Mouse (Mus musculus) liver, postnatal 0 days (tissue): ENCODE data around the gene Armc3. TPM values are rescaled to one million over a fixed set of nuclear protein-coding genes. Genes with fewer than 3 reads are reported as not detected.
A peak's percentile ranks its signal among the peaks of the same experiment; 100 is the strongest.

Experiments
- ATAC-seq: fragments of 200-750 bp; cut with Nextera tagmentation; 2 replicates; pipeline ENCODE4 v1.8.0; 2017; ENCODE audit warnings: mild to moderate bottlenecking, moderate library complexity
- DNase-seq: peaks from one replicate; pipeline ENCODE4 v3.0.0-alpha.2; 2016
- H3K27ac ChIP-seq: fragments of 300-500 bp; sonication (generic); 2 replicates; pipeline ENCODE4 v1.5.1; 2014; ENCODE audit warnings: antibody characterized with exemption, moderate library complexity, mild to moderate bottlenecking, low read depth
- H3K27me3 ChIP-seq: fragments of 300-500 bp; sonication (generic); 2 replicates; pipeline ENCODE4 v1.6.1; 2014; ENCODE audit warnings: low read length, control low read depth, mixed read lengths; ENCODE audit not compliant: insufficient read depth
- H3K36me3 ChIP-seq: fragments of 300-500 bp; sonication (generic); replicated peaks from 2 replicates; pipeline ENCODE4 v1.6.1; 2014; ENCODE audit warnings: mild to moderate bottlenecking, control low read depth, low read length, moderate library complexity, mixed read lengths; ENCODE audit not compliant: insufficient read depth
- H3K4me1 ChIP-seq: fragments of 300-500 bp; sonication (generic); 2 replicates; pipeline ENCODE4 v1.6.1; 2014; ENCODE audit warnings: antibody characterized with exemption, mild to moderate bottlenecking, control low read depth; ENCODE audit not compliant: insufficient read depth
- H3K4me2 ChIP-seq: fragments of 300-500 bp; sonication (generic); 2 replicates; pipeline ENCODE4 v1.6.1; 2014; ENCODE audit warnings: low read depth, mild to moderate bottlenecking, low read length, moderate library complexity, mixed read lengths
- H3K4me3 ChIP-seq: fragments of 300-500 bp; sonication (generic); 2 replicates; pipeline ENCODE4 v1.5.1; 2014; ENCODE audit warnings: low read depth, low read length
- H3K9ac ChIP-seq: fragments of 300-500 bp; sonication (generic); replicated peaks from 2 replicates; pipeline ENCODE4 v1.6.1; 2014; ENCODE audit warnings: mild to moderate bottlenecking, moderate library complexity
- H3K9me3 ChIP-seq: fragments of 300-500 bp; sonication (generic); 2 replicates; pipeline ENCODE4 v1.6.1; 2016; ENCODE audit warnings: mild to moderate bottlenecking, control low read depth, low read length, mixed read lengths
- CTCF ChIP-seq: sonication (generic); IDR thresholded peaks from 2 replicates; pipeline ENCODE4 v1.5.1; 2016; ENCODE audit warnings: antibody characterized with exemption, low read depth
- EP300 ChIP-seq: IDR thresholded peaks from 2 replicates; pipeline ENCODE4 v1.6.1; 2016; ENCODE audit warnings: antibody characterized with exemption, low read depth, mild to moderate bottlenecking
- WGBS: fragments of 180-500 bp; shearing (Covaris S2); extraction: QIAGEN DNeasy Blood & Tissue Kit; methylation state at CpG from one replicate; pipeline ENCODE4 v1.1.7; 2014; ENCODE audit not compliant: insufficient replicate concordance; 5-methylcytosine and 5-hydroxymethylcytosine counted together
- polyA plus RNA-seq: library from polyadenylated mRNA; unstranded; fragments of >200 nt; fragmentation: Nextera tagmentation; extraction: Ambion mirVana; gene quantifications from 2 replicates; pipeline ENCODE4 v1.2.1, GENCODE M21; 2015

Armc3 gene
- polyA plus RNA-seq, 1 experiment from 2014 or later, result 0.21 TPM

- TF ChIP-seq CTCF, result no peak
- no peak for TF ChIP-seq EP300
- Histone ChIP-seq H3K36me3 (no peaks in the 10 kb centered on the region), H3K9me3 (no peaks in the 10 kb centered on the region), H3K9ac (no peak overlapping the region), H3K27ac (no peak overlapping the region), H3K4me2 (no peak overlapping the region), H3K4me1 (no peaks in the 10 kb centered on the region), H3K27me3 (no peaks in the 10 kb centered on the region), H3K4me3 (no peak overlapping the region)
- ATAC-seq, result no peak
- WGBS, result 28% methylated on average over 1 of the region's 1 CpGs
- no peak for DNase-seq
Measured at GRCm38 (mm10) chr2:19176827-19177236, 22.3 kb upstream of the Armc3 start.

GRCm38 (mm10) chr2:19199366-19199853 is 308 bp downstream of the Armc3 start:
- DNase-seq, result no peak
- H3K27me3 ChIP-seq, result no peaks in the 10 kb centered on the region
- H3K4me1 ChIP-seq, result 0 out of 2 replicates have a peak, but pooled peaks cover 2% of the 10 kb centered on the region
- no peaks in the 10 kb centered on the region for H3K9me3 ChIP-seq
- no peak overlapping the region for H3K4me3 ChIP-seq
- H3K27ac ChIP-seq, result no peak overlapping the region
- H3K36me3 ChIP-seq, result no peaks in the 10 kb centered on the region
- peak overlapping the region; percentile 47 for H3K4me2 ChIP-seq
- TF ChIP-seq CTCF (no peak), EP300 (no peak)
- 29% methylated on average over 13 of the region's 13 CpGs for WGBS
- H3K9ac ChIP-seq, result no peak overlapping the region
- ATAC-seq, result no peak

GRCm38 (mm10) chr2:19200112-19200511 is 1.0 kb downstream of the Armc3 start:
- ATAC-seq (no peak), DNase-seq (no peak)
- H3K4me1 ChIP-seq, result 0 out of 2 replicates have a peak, but pooled peaks cover 2% of the 10 kb centered on the region
- H3K36me3 ChIP-seq, result no peaks in the 10 kb centered on the region
- WGBS, result 83% methylated on average over 1 of the region's 1 CpGs
- no peaks in the 10 kb centered on the region for H3K9me3 ChIP-seq
- no peak for TF ChIP-seq EP300
- no peak overlapping the region for H3K4me2 ChIP-seq
- H3K4me3 ChIP-seq, result no peak overlapping the region
- H3K27ac ChIP-seq, result no peak overlapping the region
- no peaks in the 10 kb centered on the region for H3K27me3 ChIP-seq
- H3K9ac ChIP-seq, result no peak overlapping the region

GRCm38 (mm10) chr2:19201682-19202081 is 2.6 kb downstream of the Armc3 start:
- WGBS, result 24% methylated on average over 2 of the region's 2 CpGs
- Histone ChIP-seq H3K4me3 (no peak overlapping the region), H3K9me3 (no peaks in the 10 kb centered on the region), H3K36me3 (no peaks in the 10 kb centered on the region), H3K9ac (no peak overlapping the region), H3K27me3 (no peaks in the 10 kb centered on the region), H3K4me1 (0 out of 2 replicates have a peak, but pooled peaks cover 2% of the 10 kb centered on the region), H3K4me2 (no peak overlapping the region), H3K27ac (no peak overlapping the region)
- ATAC-seq (no peak), DNase-seq (no peak)
- no peak for TF ChIP-seq CTCF
- no peak for TF ChIP-seq EP300

GRCm38 (mm10) chr2:19234305-19234704 is 35.2 kb downstream of the Armc3 start:
- H3K4me2 ChIP-seq, result no peak overlapping the region
- no peak for DNase-seq
- H3K4me3 ChIP-seq, result no peak overlapping the region
- WGBS, result 59% methylated on average over 5 of the region's 5 CpGs
- ATAC-seq, result no peak
- TF ChIP-seq CTCF, result no peak
- TF ChIP-seq EP300, result no peak
- H3K27ac ChIP-seq, result no peak overlapping the region
- no peaks in the 10 kb centered on the region for H3K9me3 ChIP-seq
- no peak overlapping the region for H3K9ac ChIP-seq
- no peaks in the 10 kb centered on the region for H3K27me3 ChIP-seq
- no peaks in the 10 kb centered on the region for H3K36me3 ChIP-seq
- H3K4me1 ChIP-seq, result no peaks in the 10 kb centered on the region

- Histone ChIP-seq H3K27me3 (no peaks in the 10 kb centered on the region), H3K9me3 (no peaks in the 10 kb centered on the region), H3K4me1 (no peaks in the 10 kb centered on the region), H3K4me3 (no peak overlapping the region), H3K27ac (no peak overlapping the region), H3K9ac (no peak overlapping the region), H3K4me2 (no peak overlapping the region), H3K36me3 (no peaks in the 10 kb centered on the region)
- DNase-seq (no peak), ATAC-seq (no peak)
- 51% methylated on average over 2 of the region's 2 CpGs for WGBS
- TF ChIP-seq EP300, result no peak
- TF ChIP-seq CTCF, result no peak
Measured at GRCm38 (mm10) chr2:19235193-19235592, 36.1 kb downstream of the Armc3 start.

GRCm38 (mm10) chr2:19235614-19236013 is 36.5 kb downstream of the Armc3 start:
- WGBS, result 58% methylated on average over 4 of the region's 4 CpGs
- ATAC-seq (no peak), DNase-seq (no peak)
- no peaks in the 10 kb centered on the region for H3K27me3 ChIP-seq
- no peak overlapping the region for H3K4me2 ChIP-seq
- no peak overlapping the region for H3K27ac ChIP-seq
- H3K4me3 ChIP-seq, result no peak overlapping the region
- no peak for TF ChIP-seq EP300
- no peak for TF ChIP-seq CTCF
- no peaks in the 10 kb centered on the region for H3K36me3 ChIP-seq
- no peak overlapping the region for H3K9ac ChIP-seq
- H3K9me3 ChIP-seq, result no peaks in the 10 kb centered on the region
- H3K4me1 ChIP-seq, result no peaks in the 10 kb centered on the region
